Mouse (Mus musculus) erythroblast, embryonic 14.5 days (primary cell): ENCODE data around the gene Tut4. TPM values are rescaled to one million over a fixed set of nuclear protein-coding genes. Genes with fewer than 3 reads are reported as not detected.

Experiments
- H3K27me3 ChIP-seq: 2 replicates; pipeline ENCODE4 v1.6.1; 2012; ENCODE audit warnings: inconsistent platforms; ENCODE audit not compliant: control insufficient read depth
- H3K36me3 ChIP-seq: 2 replicates; pipeline ENCODE4 v1.6.1; 2012; ENCODE audit warnings: mild to moderate bottlenecking, inconsistent platforms; ENCODE audit not compliant: control insufficient read depth
- H3K4me1 ChIP-seq: 2 replicates; pipeline ENCODE4 v1.6.1; 2012; ENCODE audit warnings: inconsistent platforms; ENCODE audit not compliant: control insufficient read depth
- H3K4me3 ChIP-seq: replicated peaks from 2 replicates; pipeline ENCODE3; 2012; ENCODE audit warnings: moderate library complexity, mild to moderate bottlenecking, inconsistent platforms
- H3K9me3 ChIP-seq: 2 replicates; pipeline ENCODE4 v1.6.1; 2012; ENCODE audit warnings: low read length, inconsistent platforms, mixed read lengths; ENCODE audit not compliant: control insufficient read depth
- GATA1 ChIP-seq: IDR thresholded peaks from 2 replicates; pipeline ENCODE4 v1.6.1; 2012; ENCODE audit warnings: low read length, inconsistent platforms, mixed read lengths
- TAL1 ChIP-seq: IDR thresholded peaks from 3 replicates; pipeline ENCODE4 v1.6.1; 2012; ENCODE audit warnings: low read length, inconsistent platforms, mixed read lengths
- polyA plus RNA-seq: library from polyadenylated mRNA; stranded (reverse); fragments of >175 nt; gene quantifications from 2 replicates; pipeline ENCODE4 v1.2.3, GENCODE M21; 2012

The Tut4 gene
- polyA plus RNA-seq, 1 experiment: 1.2 TPM

- Histone ChIP-seq H3K4me1 (peaks cover 11% of the 10 kb centered on the region), H3K27me3 (no peaks in the 10 kb centered on the region), H3K9me3 (no peaks in the 10 kb centered on the region), H3K4me3 (no peak overlapping the region), H3K36me3 (peaks cover 98% of the 10 kb centered on the region)
- no peak for TF ChIP-seq GATA1
- no peak for TF ChIP-seq TAL1
Measured at GRCm38 (mm10) chr4:108593376-108593775, 134.2 kb downstream of the Tut4 start.

DNA sequence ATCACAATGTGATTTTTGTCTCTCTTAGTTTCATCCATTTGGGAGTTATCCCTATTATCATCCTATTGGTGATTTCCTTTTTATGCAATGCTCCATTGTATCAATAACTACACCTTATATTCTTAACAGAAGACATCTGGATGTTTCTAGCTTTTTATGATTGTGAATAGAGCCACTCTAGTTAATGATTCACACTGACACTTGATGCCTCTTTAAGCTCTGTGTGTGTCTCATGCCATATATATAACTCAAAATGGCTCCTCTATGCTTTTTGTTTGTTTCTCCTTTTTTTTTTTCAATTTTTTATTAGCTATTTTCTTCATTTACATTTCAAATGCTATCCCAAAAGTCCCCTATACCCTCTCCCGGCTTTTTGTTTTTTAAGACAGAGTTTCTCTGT, 136.6 kb downstream of the Tut4 start:
- Histone ChIP-seq H3K4me1 (peaks cover 3% of the 10 kb centered on the region), H3K27me3 (no peaks in the 10 kb centered on the region), H3K36me3 (peaks cover 97% of the 10 kb centered on the region), H3K4me3 (no peak overlapping the region), H3K9me3 (no peaks in the 10 kb centered on the region)
- no peak for TF ChIP-seq TAL1
- TF ChIP-seq GATA1: no peak

DNA sequence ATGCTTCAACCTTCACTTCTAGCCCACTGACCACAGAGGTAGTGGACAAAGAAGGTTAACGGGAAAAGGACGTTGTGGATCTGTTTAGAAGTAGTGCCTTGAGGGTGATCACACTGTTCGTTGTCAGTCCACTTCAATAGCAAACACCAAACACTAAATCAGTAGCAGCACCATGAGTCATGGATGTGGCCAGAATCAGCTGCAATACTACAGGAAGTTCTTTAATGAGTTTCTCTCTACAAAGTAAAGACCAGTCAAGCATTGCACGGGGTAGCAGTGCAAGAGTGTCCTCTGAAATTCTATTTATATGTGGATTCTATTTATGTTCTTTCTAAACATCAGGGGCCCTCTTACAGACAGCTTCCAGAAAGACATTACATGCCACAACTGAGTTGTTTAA, 139.1 kb downstream of the Tut4 start:
- Histone ChIP-seq H3K9me3 (no peaks in the 10 kb centered on the region), H3K4me3 (no peak overlapping the region), H3K4me1 (no peaks in the 10 kb centered on the region; the same call in 1 of the 2 replicates), H3K27me3 (no peaks in the 10 kb centered on the region), H3K36me3 (peaks cover 93% of the 10 kb centered on the region)
- TF ChIP-seq GATA1: no peak
- TF ChIP-seq TAL1: no peak

DNA sequence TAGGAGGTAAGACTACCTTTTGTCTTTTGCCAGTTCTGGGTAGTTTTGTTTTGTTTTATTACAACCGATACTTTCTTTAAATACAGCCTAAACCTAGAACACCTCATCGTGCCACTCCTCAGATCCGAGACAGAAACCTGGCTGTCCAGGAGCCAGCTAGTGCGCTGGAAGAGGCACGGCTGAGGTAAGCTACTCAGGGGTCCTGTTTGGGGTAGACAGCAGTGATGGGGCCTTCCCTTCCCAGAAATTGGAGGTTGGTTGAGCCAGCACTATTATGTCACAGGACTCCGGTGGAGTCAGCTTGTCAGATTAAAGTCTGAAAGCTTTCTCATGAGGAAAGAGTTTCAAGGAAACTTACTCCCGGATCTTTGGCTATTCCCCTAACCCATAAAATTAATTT, 142.6 kb downstream of the Tut4 start:
- no peaks in the 10 kb centered on the region for H3K9me3 ChIP-seq
- no peaks in the 10 kb centered on the region for H3K4me1 ChIP-seq
- H3K27me3 ChIP-seq: no peaks in the 10 kb centered on the region
- TF ChIP-seq TAL1: no peak
- TF ChIP-seq GATA1: no peak
- H3K36me3 ChIP-seq: peaks cover 93% of the 10 kb centered on the region
- no peak overlapping the region for H3K4me3 ChIP-seq

DNA sequence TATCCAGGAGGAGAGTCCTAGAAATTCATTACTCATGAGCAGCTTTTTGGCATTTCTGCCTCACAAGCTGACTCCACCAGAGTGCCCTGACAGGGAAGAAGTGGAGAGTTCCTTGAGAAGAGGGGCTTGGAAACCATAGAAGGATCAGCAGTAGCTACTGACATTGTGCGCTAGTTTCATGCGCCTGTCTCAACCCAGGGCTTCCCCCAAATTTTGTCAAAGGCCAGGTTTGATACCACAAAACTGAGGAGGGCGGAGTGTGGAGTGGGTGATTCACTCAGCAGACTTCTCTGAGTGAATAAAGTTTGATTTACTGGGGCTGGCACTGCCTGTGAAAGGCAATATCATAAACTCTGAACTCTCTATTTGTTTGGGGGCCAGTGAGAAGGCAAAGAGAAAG, 149.4 kb downstream of the Tut4 start:
- H3K4me3 ChIP-seq: no peak overlapping the region
- no peaks in the 10 kb centered on the region for H3K27me3 ChIP-seq
- no peak for TF ChIP-seq TAL1
- no peak for TF ChIP-seq GATA1
- no peaks in the 10 kb centered on the region for H3K4me1 ChIP-seq
- no peaks in the 10 kb centered on the region for H3K9me3 ChIP-seq
- H3K36me3 ChIP-seq: peaks cover 93% of the 10 kb centered on the region

Other genes starting within 250 kb of the Tut4 start
- not detected in 2 replicates for gene Zyg11a, start 241.4 kb upstream of the Tut4 start, polyA plus RNA-seq
- gene Zyg11b, start 158.3 kb upstream of the Tut4 start, polyA plus RNA-seq: 0.02 TPM in 2 replicates
- gene Coa7, start 131.3 kb upstream of the Tut4 start, polyA plus RNA-seq: 0.04 and 0.14 TPM in 2 replicates
- gene Shisal2a, start 76.1 kb upstream of the Tut4 start, polyA plus RNA-seq: not detected in 2 replicates
- not detected in 2 replicates for gene Gpx7, start 52.5 kb upstream of the Tut4 start, polyA plus RNA-seq
- gene Prpf38a, start 119.9 kb downstream of the Tut4 start, polyA plus RNA-seq: 0.38 and 0.47 TPM in 2 replicates
- gene Orc1, start 120.0 kb downstream of the Tut4 start, polyA plus RNA-seq: 1.0 and 1.3 TPM in 2 replicates
- gene Cc2d1b, start 160.5 kb downstream of the Tut4 start, polyA plus RNA-seq: 2.5 and 2.6 TPM in 2 replicates